Mouse (Mus musculus): ENCODE results near the gene Kmt5a.
"Not testable (repeated sequence)": the region's sequence is repeated elsewhere in the genome, so short reads cannot be mapped to it uniquely, and the experiment has no call there.

The Kmt5a gene

DNA sequence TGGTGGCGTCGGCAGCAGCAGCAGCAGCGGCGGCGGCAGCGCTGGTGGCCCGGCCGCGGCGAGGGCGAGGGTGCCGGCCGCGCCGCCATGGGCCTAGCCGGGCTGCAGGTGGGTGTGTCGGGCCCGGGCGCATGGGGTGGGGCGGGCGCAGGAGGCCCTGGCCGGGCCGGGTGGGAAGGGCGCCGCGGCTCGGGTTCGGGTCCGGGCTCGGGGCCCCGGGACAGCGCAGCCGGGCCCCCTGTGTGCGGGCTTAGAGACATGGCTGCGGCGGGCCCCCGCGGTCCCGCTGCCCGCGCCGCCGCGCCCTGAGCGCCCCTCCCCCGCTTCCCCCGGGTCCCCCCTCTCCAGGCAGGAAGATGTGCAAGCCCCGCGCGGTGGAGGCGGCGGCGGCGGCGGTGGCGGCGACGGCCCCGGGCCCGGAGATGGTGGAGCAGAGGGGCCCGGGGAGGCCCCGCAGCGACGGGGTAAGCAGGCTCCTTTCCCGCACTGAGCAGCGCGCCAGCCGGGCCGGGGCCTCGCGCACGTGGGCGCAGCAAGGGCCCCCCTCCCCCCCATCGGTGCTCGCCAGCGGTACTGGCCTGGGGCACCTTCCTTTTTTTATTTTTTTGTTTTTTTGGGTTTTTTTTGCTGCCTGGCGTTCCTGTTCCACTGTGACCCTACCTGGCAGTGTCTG is 6.0 kb downstream of the Kmt5a start:
- peak; percentile 51 for DNase-seq (ENCODE audit: low read depth)

DNA sequence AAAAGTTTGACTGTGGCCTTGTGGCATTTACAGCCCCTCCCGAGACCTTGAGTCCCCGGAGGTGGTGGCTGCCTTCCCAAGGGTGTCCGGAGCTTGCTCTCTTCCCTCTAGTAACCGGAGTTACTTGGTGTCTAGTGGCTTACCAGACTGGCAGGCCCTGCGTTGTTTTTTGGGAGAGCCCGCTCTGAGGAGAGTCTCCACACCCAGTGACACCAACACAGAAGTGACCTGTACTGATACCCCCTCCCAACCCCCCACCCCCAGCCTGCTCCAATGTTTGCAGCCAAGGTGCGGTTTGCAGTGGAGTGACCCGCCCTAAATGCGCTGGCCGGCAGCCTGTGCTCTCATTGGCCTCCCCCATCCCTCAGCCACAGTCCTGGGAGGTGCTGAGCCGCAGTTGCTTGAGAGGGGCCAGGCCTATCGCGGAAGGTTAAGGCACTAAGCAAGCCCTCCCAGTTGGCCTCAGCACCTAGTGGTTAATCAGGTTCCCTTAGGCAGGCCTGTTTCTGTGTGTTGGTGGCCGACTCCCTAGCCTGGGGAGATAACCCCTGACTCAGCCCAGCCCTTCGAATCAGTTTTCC is 6.7 kb downstream of the Kmt5a start:
- peak; percentile 25 for DNase-seq (ENCODE audit: low read depth)

- DNase-seq (ENCODE audit: low read depth) = no peak
These were observed 9.8 kb downstream of the Kmt5a start for GRCm38 (mm10) chr5:124449494-124449893.

GRCm38 (mm10) chr5:124450051-124450450 is 10.3 kb downstream of the Kmt5a start:
- DNase-seq (ENCODE audit: low read depth) = no peak

DNA sequence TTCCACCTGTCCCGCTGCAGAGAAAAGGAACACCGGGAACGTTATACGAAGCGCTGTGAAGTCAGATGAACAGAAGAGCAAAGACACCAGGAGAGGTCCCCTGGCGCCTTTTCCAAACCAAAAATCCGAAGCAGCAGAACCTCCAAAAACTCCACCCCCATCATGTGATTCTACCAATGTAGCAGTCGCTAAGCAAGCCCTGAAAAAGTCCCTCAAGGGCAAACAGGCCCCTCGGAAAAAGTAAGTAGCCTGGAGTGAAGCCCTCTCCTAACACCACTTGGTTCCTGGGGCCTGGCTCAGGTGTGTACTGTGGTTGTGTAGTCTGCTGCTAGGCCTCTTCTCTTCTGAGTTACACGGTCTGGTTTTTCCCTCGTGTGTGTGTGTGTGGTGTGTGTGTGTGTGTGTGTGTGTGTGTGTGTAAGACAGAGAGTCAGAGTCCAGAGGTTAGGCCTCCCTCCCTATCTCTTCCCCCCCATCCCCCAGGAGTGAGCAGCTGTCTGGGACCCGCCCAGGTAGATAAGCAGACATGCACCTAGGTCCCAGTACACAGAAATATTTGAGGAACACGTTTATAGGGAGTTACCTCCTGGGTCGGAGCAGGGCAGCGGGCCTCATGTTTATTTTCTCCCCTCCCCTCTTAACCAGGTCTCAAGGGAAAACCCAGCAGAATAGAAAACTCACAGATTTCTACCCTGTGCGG is 11.1 kb downstream of the Kmt5a start:
- no peak for DNase-seq (ENCODE audit: low read depth)

- no peak for DNase-seq (ENCODE audit: low read depth)
These were observed 12.9 kb downstream of the Kmt5a start for GRCm38 (mm10) chr5:124452494-124453228.

- DNase-seq (ENCODE audit: low read depth) = no peak
These were observed 13.8 kb downstream of the Kmt5a start for GRCm38 (mm10) chr5:124453339-124454081.

DNA sequence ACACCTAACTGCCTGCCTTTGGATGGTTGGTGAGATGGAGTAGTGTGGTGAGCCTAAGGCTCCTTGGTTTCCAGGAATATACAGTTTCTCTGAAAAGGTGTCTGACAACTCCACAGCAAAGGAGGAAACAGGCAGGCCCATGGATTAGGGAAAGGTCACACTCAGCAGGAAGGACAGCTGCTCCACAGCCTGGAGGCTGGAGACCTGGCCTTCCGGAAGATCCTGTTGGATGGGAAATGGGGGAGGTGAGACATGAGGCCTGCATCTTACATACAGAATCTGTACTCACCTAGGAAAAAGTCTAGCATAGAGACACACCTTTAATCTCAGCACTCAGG is 14.3 kb downstream of the Kmt5a start:
- DNase-seq (ENCODE audit: low read depth) = no peak

- no peak for DNase-seq (ENCODE audit: low read depth)
These were observed 17.0 kb downstream of the Kmt5a start for GRCm38 (mm10) chr5:124456762-124457161.

GRCm38 (mm10) chr5:124460922-124461321 is 21.2 kb downstream of the Kmt5a start:
- not testable (repeated sequence) for DNase-seq (ENCODE audit: low read depth)

DNA sequence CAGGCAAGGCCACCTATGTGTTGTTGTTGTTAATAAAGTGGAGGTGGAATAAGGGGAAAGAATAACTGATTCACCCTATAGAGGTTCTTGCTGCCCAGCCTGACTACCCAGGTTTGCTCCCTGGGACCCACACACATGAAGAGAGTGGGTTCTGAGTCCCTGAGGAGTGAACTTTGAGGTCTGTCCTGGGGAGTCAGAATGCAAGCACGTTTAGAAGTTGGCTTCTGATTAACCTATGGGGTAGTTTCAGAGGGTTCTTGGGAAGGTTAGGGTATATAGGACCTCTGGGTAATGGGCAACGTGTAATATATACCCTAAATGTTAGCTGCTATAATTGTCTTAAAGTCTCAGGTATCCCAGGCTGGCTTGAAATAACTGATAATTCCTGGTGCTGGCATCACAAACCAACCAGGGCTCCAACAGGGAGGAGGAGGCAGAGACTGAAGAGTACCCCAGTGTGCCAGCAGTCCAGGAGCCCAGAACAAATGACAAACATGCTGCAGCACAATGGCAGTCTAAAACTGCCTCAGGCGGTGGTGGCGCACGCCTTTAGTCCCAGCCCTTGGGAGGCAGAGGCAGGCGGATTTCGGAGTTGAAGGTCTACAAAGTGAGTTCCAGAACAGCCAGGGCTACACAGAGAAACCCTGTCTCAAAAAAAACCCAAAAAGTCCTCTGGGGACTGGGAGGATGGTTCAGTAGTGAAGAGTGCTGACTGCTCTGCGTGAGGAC is 22.7 kb downstream of the Kmt5a start:
- no peak for DNase-seq (ENCODE audit: low read depth)

GRCm38 (mm10) chr5:124463462-124463861 is 23.7 kb downstream of the Kmt5a start:
- no peak for DNase-seq (ENCODE audit: low read depth)

GRCm38 (mm10) chr5:124464905-124465304 is 25.2 kb downstream of the Kmt5a start:
- no peak for DNase-seq (ENCODE audit: low read depth)

- DNase-seq (ENCODE audit: low read depth) = no peak
These were observed 28.0 kb downstream of the Kmt5a start for GRCm38 (mm10) chr5:124467766-124468165.

GRCm38 (mm10) chr5:124468365-124468764 is 28.6 kb downstream of the Kmt5a start:
- DNase-seq (ENCODE audit: low read depth) = no peak

DNA sequence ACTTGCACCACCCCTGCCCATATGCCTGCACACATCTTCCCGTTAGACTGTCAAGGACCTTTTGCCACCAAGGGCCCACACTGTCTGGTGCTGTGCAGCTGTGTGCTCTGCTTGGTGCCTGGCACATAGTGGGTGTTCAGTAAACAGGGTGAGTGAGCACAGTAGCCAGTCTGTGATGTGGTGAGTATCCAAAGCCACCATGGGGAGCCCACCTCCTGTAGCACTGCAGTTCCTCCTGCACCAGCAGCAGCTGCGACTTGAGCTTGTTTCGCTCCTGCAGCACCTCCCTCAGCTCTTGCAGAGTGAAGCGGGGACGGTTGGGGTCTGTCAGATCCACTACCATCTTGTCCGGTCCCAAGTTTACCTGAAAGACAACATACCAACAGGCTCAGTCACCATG is 29.8 kb downstream of the Kmt5a start:
- no peak for DNase-seq (ENCODE audit: low read depth)

GRCm38 (mm10) chr5:124470591-124471171 is 31.0 kb downstream of the Kmt5a start:
- DNase-seq (ENCODE audit: low read depth) = no peak

- no peak for DNase-seq (ENCODE audit: low read depth)
These were observed 39.1 kb downstream of the Kmt5a start for GRCm38 (mm10) chr5:124478873-124479204.

GRCm38 (mm10) chr5:124480119-124480518 is 40.4 kb downstream of the Kmt5a start:
- DNase-seq (ENCODE audit: low read depth) = peak; percentile 46

- no peak for DNase-seq (ENCODE audit: low read depth)
These were observed 42.0 kb downstream of the Kmt5a start for GRCm38 (mm10) chr5:124481714-124482113.

DNA sequence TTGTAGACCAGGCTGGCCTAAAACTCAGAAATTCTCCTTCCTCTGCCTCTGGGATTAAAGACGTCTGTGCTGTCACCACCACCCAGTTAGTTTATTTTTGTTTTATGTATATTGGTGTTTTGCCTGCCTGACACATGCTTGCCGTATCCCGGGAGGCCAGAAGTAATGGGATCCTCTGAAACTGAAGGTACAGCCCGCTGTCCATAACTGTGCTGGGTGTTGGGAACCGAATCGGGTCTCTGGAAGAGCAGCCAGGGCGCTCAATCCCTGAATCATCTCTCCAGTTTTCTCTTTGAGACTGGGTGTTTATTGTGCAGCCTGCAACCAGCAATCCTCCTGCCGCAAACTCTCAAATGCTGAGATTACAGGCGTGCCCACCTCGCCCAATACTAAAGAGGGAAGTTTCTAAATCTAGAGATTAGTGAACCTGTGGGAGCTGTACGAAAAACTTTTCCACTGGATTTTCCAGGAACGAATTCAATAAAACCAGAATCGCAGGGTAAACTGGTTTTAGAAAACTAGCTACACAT is 42.8 kb downstream of the Kmt5a start:
- DNase-seq (ENCODE audit: low read depth) = no peak

Measured in naive thymus-derived CD4-positive, alpha-beta T cell, adult 2 months (primary cell).